Mouse (Mus musculus) limb, embryonic 12.5 days (tissue): Measurements from ENCODE around the gene Gm28043. TPM values are rescaled to one million over a fixed set of nuclear protein-coding genes. Genes with fewer than 3 reads are reported as not detected.
"Not testable (repeated sequence)": the region's sequence is repeated elsewhere in the genome, so short reads cannot be mapped to it uniquely, and the experiment has no call there.

ENCODE experiments used
- ATAC-seq: fragments of 200-750 bp; cut with Nextera tagmentation; 2 replicates; pipeline ENCODE4 v1.8.0; 2017; ENCODE audit warnings: low read depth, moderate TSS enrichment; ENCODE audit not compliant: insufficient number of reproducible peaks, insufficient read depth, low FRiP score, low TSS enrichment
- H3K27ac ChIP-seq: fragments of 300-500 bp; sonication (generic); 2 replicates; pipeline ENCODE4 v1.5.1; 2016; ENCODE audit warnings: mild to moderate bottlenecking, moderate library complexity
- H3K27me3 ChIP-seq: fragments of 300-500 bp; sonication (generic); 2 replicates; pipeline ENCODE4 v1.6.1; 2016; ENCODE audit warnings: mild to moderate bottlenecking, moderate library complexity
- H3K36me3 ChIP-seq: fragments of 300-500 bp; sonication (generic); 2 replicates; pipeline ENCODE4 v1.6.1; 2016; ENCODE audit warnings: mild to moderate bottlenecking, moderate library complexity
- H3K4me1 ChIP-seq: fragments of 300-500 bp; sonication (generic); replicated peaks from 2 replicates; pipeline ENCODE4 v1.6.1; 2016
- H3K4me2 ChIP-seq: fragments of 300-500 bp; sonication (generic); 2 replicates; pipeline ENCODE4 v1.6.1; 2016; ENCODE audit warnings: mild to moderate bottlenecking, moderate library complexity
- H3K4me3 ChIP-seq: fragments of 300-500 bp; sonication (generic); replicated peaks from 2 replicates; pipeline ENCODE4 v1.5.1; 2016; ENCODE audit warnings: mild to moderate bottlenecking
- H3K9ac ChIP-seq: fragments of 300-500 bp; sonication (generic); replicated peaks from 2 replicates; pipeline ENCODE4 v1.6.1; 2016; ENCODE audit warnings: mild to moderate bottlenecking, moderate library complexity
- H3K9me3 ChIP-seq: fragments of 300-500 bp; sonication (generic); 2 replicates; pipeline ENCODE4 v1.6.1; 2016; ENCODE audit warnings: mild to moderate bottlenecking, moderate library complexity
- WGBS: fragments of 180-500 bp; shearing (Covaris S2); methylation state at CpG from one replicate; pipeline ENCODE4 v1.1.7; 2016; 5-methylcytosine and 5-hydroxymethylcytosine counted together
- polyA plus RNA-seq: library from polyadenylated mRNA; unstranded; fragments of >200 nt; fragmentation: Nextera tagmentation; extraction: Ambion mirVana; gene quantifications from 2 replicates; pipeline ENCODE4 v1.2.1, GENCODE M21; 2016

The Gm28043 gene
- polyA plus RNA-seq, 1 experiment from 2014 or later = 3.2 TPM

DNA sequence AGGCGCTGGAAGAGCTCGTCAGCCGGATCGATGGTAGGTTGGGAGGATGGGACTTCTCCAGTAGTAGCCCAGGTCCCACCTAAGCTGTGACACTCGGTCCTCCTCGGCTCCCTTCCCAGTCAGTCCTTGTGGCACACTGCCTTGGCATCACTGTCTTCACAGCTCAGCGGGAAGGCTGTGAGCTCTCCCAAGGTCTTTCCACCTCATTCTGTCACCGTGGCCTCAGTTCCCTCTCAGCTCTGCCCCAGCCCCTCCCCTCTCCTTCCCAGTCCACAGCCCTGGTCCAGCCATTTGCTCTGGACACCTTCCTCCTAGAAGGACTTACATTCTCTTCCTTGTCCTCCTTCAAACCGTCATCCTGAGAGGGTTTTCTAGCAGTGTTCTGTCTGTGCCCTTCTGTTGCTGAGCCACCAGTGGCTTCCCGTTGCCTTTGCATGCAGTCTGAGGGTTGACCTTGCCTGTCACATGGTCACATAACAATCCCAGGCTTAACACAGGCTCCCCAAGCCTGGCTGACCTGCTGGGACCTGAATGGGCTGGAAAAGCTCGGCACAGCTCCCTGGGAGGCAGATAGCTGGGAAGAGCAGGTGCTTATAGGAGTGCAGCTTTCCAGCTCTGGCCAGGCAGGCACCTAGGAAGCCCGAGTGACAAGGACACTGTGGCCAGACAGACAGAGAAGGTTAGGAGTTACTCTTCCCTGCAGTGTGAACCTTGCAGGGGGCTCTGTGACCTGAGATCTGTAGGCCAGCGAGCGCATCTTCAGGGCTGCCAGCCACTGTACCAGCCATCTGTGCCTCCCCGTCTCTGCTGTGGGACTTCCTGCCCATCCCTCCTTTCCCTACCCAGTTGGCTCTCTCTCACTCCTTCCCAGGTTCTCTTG lies 18.5 kb upstream of the Gm28043 start:
- no peak for ATAC-seq
- 84% methylated on average over 15 of the region's 15 CpGs for WGBS

DNA sequence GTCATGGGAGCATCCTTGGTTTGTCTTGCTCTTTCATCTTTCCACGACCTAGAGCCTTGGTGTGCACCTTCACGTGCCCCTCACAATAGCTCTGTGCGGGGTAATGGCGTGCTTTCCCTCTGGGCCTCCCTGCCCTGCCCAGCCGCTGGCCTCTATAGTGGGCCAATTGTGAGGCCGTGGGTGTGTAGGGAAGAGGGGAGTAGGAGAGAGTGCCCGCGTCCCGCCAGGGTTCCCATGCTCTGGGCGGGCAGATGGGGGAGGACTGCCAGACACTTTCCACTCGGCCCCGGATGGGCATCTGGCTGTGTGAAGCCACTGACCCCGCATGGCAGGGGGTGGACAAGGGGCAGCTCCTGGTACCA lies 17.9 kb upstream of the Gm28043 start:
- Histone ChIP-seq H3K4me1 (no peaks in the 10 kb centered on the region), H3K9me3 (no peaks in the 10 kb centered on the region), H3K36me3 (peaks cover 74% of the 10 kb centered on the region), H3K27ac (no peak overlapping the region), H3K9ac (no peak overlapping the region), H3K4me3 (no peak overlapping the region), H3K27me3 (no peaks in the 10 kb centered on the region), H3K4me2 (no peak overlapping the region)
- WGBS = 89% methylated on average over 13 of the region's 13 CpGs
- ATAC-seq = no peak

More for the DNA sequence above, 18.5 kb upstream of the Gm28043 start:
- Histone ChIP-seq H3K27ac (no peak overlapping the region), H3K4me2 (no peak overlapping the region), H3K36me3 (peaks cover 70% of the 10 kb centered on the region), H3K9me3 (no peaks in the 10 kb centered on the region), H3K4me3 (no peak overlapping the region), H3K9ac (0 out of 2 replicates have a peak overlapping the region, but pooled peaks have one; percentile 18), H3K27me3 (no peaks in the 10 kb centered on the region), H3K4me1 (no peaks in the 10 kb centered on the region)

DNA sequence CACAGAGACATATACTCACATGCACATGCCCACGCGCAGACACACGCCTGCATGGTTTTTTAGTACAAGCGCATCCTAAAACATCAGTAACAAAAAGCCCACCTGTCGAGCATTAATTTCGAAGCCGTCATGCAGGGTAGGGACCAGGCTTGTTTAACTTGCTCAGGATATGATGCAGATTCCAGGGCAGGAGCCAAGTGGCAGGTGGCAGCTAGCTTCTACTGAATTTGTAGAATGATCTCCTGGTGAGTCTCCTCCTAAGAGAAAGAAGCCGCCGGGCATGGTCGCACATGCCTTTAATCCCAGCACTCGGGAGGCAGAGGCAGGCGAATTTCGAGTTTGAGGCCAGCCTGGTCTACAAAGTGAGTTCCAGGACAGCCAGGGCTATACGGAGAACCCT lies 15.6 kb upstream of the Gm28043 start:
- no peaks in the 10 kb centered on the region for H3K4me1 ChIP-seq
- H3K36me3 ChIP-seq = peaks cover 94% of the 10 kb centered on the region
- no peak overlapping the region for H3K4me2 ChIP-seq
- no peak overlapping the region for H3K9ac ChIP-seq
- WGBS = 92% methylated on average over 14 of the region's 14 CpGs
- no peak for ATAC-seq
- no peak overlapping the region for H3K27ac ChIP-seq
- H3K9me3 ChIP-seq = no peaks in the 10 kb centered on the region
- no peak overlapping the region for H3K4me3 ChIP-seq
- H3K27me3 ChIP-seq = no peaks in the 10 kb centered on the region

DNA sequence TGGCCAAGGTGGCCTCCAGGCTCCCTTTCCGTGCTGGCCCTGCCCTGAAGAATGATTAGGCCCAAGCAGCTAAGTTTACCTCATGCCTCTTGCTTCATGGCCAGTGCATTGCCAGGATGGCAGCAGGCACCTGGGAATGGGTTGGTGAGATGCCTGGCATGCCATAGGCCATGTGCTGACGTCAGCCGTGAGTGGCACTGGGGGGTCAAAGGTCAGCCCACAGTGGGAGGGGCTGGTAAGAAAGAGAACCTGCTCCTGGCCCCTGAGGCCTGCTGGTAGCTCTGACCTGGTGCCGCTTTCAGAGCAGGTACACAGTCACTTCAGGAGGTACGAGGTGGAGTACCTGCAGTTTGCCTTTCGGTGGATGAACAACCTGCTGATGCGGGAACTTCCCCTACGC lies 15.1 kb upstream of the Gm28043 start:
- no peak overlapping the region for H3K4me3 ChIP-seq
- WGBS = 83% methylated on average over 8 of the region's 8 CpGs
- no peak for ATAC-seq

DNA sequence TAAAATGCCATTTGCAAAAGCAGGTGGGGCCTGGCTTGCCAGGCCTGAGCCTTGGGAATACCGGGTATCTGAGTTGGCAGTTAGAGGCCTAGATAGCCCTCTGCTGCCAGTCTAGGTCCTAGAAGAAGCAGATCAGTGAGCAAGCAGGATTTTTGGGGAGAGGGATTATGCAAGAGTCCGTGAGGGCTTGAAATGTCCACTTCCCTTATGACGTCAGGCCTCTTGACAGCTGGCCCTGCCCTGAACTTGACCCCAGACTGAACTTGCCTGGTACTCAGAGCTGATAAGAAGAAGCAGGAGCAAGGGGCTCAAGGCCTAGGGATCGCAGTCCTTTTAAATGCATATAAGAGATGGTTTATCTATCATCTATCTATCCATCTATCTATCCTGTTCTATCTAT lies 13.3 kb upstream of the Gm28043 start:
- Histone ChIP-seq H3K9ac (no peak overlapping the region), H3K4me1 (no peaks in the 10 kb centered on the region), H3K4me2 (no peak overlapping the region), H3K9me3 (no peaks in the 10 kb centered on the region), H3K36me3 (peaks cover 92% of the 10 kb centered on the region), H3K4me3 (no peak overlapping the region), H3K27ac (no peak overlapping the region), H3K27me3 (no peaks in the 10 kb centered on the region)
- 87% methylated on average over 4 of the region's 4 CpGs for WGBS
- ATAC-seq = no peak

More for the DNA sequence above, 15.1 kb upstream of the Gm28043 start:
- Histone ChIP-seq H3K9me3 (no peaks in the 10 kb centered on the region), H3K4me2 (no peak overlapping the region), H3K4me1 (no peaks in the 10 kb centered on the region), H3K27me3 (no peaks in the 10 kb centered on the region), H3K27ac (no peak overlapping the region), H3K9ac (no peak overlapping the region), H3K36me3 (peaks cover 94% of the 10 kb centered on the region)

DNA sequence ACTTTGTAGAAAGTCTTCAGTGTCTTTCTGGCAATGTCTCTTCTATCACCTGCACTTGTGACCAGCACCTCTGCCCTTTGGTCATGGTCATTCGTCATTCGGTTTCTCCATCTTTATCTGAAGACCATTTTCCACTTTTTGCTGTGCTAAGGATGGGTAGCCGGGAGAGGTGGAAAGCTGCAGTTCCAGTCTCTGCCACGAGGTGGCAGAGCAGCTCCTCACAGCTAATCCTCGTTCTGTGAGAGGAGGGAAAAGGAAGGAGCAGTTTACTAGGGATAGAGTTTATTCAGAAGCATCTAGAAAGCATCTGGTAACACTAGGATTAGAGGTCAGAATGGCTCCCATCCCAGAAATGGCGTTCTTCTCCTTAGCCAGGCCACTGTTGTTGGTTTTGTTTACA lies 11.4 kb upstream of the Gm28043 start:
- Histone ChIP-seq H3K36me3 (peaks cover 85% of the 10 kb centered on the region), H3K27ac (no peak overlapping the region), H3K9ac (no peak overlapping the region), H3K4me1 (no peaks in the 10 kb centered on the region), H3K4me3 (no peak overlapping the region), H3K27me3 (no peaks in the 10 kb centered on the region), H3K9me3 (no peaks in the 10 kb centered on the region), H3K4me2 (no peak overlapping the region)
- ATAC-seq = no peak
- WGBS = 28% methylated on average over 6 of the region's 6 CpGs

DNA sequence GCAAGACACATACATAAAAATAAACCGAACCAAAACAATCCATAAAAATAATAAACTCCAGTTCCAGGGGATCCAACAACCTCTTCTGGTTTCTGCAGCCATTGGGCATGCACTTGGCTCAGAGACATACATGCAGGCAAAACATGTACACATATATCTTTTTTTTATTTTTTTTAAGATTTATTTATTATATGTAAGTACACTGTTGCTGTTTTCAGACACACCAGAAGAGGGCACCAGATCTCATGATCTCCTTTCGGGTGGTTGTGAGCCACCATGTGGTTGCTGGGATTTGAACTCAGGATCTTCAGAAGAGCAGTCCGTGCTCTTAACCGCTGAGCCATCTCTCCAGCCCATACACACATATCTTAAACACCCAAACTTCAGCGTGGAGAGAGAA lies 1.2 kb upstream of the Gm28043 start:
- ATAC-seq = not testable (repeated sequence)
- WGBS = 86% methylated on average over 5 of the region's 5 CpGs

DNA sequence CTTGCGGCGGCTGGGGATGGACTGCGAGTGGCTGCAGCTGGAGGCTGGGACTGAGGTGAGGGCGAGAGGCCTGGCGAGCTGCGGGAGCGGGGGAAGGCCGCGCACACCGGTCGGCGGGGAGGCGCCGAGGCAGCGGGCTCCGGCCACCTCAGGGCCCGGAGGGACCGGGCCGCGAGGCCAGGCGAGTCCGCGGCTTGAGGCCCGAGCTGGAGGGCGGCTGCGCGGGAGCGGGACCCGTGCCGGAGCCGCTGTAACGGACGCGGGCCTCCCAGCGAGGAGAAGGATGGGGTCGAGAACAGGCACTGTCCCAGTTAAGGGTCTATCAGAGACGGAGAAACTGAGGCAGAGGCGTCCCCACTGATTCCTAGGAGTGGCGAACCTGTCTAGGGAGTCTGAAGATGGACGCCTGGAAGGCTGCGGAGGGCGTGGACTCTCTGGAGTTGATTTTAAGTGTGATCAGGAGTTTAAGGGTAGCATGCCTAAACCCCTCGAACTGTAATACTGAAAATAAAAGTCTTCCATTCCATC lies 412 bp downstream of the Gm28043 start:
- Histone ChIP-seq H3K9ac (peak overlapping the region; percentile 98), H3K27me3 (no peaks in the 10 kb centered on the region), H3K4me2 (peak overlapping the region; percentile 84), H3K4me3 (peak overlapping the region; percentile 99), H3K4me1 (peaks cover 22% of the 10 kb centered on the region), H3K27ac (peak overlapping the region; percentile 99), H3K36me3 (peaks cover 27% of the 10 kb centered on the region), H3K9me3 (no peaks in the 10 kb centered on the region)
- ATAC-seq = 0 out of 2 replicates have a peak, but pooled peaks have one; percentile 27
- WGBS = under 1% methylated on average over 43 of the region's 43 CpGs

More for the DNA sequence above, 1.2 kb upstream of the Gm28043 start:
- H3K27me3 ChIP-seq, H3K4me3 ChIP-seq, H3K9me3 ChIP-seq, H3K4me2 ChIP-seq, H3K27ac ChIP-seq, H3K9ac ChIP-seq: not testable (repeated sequence)
- Histone ChIP-seq H3K36me3 (peaks cover 15% of the 10 kb centered on the region), H3K4me1 (peaks cover 22% of the 10 kb centered on the region)

DNA sequence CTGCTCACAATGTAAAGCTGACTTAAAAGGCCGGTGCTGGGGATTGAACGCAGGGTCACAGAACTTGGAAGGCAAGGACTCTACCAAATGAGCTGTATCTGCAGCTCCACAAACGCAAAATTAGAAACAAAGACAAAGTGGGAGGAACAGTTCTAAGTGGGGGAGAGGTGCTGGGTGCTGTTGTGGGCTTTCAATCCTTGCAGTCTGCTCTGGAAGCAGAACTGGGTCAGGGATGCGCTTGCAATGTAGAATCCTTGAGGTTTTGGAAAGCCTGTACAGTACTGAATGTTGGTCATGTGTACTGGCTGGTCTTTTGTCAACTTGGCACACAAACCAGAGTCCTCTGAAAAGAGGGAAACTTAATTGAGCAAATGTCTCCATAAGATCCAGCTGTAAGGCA lies 940 bp downstream of the Gm28043 start:
- WGBS = 13% methylated on average over 4 of the region's 4 CpGs
- H3K4me2 ChIP-seq = peak overlapping the region; percentile 84
- H3K36me3 ChIP-seq = peaks cover 31% of the 10 kb centered on the region
- peaks cover 22% of the 10 kb centered on the region for H3K4me1 ChIP-seq
- no peaks in the 10 kb centered on the region for H3K9me3 ChIP-seq
- peak overlapping the region; percentile 99 for H3K27ac ChIP-seq
- peak overlapping the region; percentile 99 for H3K4me3 ChIP-seq
- no peak for ATAC-seq
- H3K27me3 ChIP-seq = no peaks in the 10 kb centered on the region
- peak overlapping the region; percentile 98 for H3K9ac ChIP-seq

DNA sequence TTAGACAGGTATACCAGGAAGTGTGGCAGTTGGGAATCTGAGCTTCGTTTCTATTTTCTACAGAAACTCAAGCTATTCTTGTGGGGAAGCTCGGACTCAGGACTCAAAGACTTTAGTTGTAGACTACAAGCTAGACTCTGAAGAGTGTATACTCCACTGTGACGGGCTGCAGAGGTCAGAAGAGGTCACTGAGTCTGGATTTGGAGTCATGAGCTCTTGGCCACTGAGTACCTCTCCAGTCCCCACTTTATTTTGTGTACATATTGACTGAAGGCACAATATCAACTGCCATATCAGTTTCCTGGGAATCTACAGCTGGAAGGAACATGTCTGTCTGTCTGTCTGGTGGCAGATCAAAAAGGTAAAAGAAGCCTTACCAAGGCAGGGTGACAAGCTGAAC lies 4.6 kb downstream of the Gm28043 start:
- peaks cover 67% of the 10 kb centered on the region for H3K36me3 ChIP-seq
- no peak for ATAC-seq
- peaks cover 22% of the 10 kb centered on the region for H3K4me1 ChIP-seq
- H3K27me3 ChIP-seq = no peaks in the 10 kb centered on the region
- 92% methylated on average over 3 of the region's 3 CpGs for WGBS
- no peaks in the 10 kb centered on the region for H3K9me3 ChIP-seq
- H3K4me2 ChIP-seq = no peak overlapping the region
- no peak overlapping the region for H3K9ac ChIP-seq
- H3K4me3 ChIP-seq = no peak overlapping the region
- no peak overlapping the region for H3K27ac ChIP-seq

DNA sequence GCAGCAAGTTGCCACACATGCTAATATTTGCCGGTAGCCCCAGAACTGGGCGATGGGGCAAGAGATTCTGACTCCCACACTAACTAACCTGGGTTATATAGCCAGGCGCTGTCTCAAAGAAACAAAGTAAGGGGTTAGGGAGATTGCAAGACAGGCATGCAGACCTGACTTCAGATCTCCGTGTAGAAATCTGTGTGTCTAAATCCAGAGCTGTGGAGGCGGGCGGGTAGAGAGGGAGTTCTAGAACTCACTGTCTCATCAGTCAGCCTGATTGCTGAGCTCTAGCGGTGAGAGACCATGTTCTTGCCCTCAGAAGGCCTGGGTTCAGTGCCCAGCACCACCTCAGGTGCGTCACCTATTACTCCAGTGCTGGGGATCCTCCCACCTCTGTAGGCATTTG lies 8.8 kb downstream of the Gm28043 start:
- no peak overlapping the region for H3K4me3 ChIP-seq
- ATAC-seq = no peak
- H3K27ac ChIP-seq = no peak overlapping the region
- H3K9ac ChIP-seq = no peak overlapping the region
- no peak overlapping the region for H3K4me2 ChIP-seq
- H3K27me3 ChIP-seq = no peaks in the 10 kb centered on the region
- H3K9me3 ChIP-seq = no peaks in the 10 kb centered on the region
- no peaks in the 10 kb centered on the region for H3K4me1 ChIP-seq
- WGBS = 94% methylated on average over 8 of the region's 8 CpGs
- H3K36me3 ChIP-seq = peaks cover 99% of the 10 kb centered on the region
